Comparison of ENCODE assay signal across 23 mouse cellular contexts in genomic region chr9:30880553-30880952, GRCm38 (mm10). TPM values are rescaled to one million over a fixed set of nuclear protein-coding genes. Genes with fewer than 3 reads are reported as not detected.
A peak's percentile ranks its signal among the peaks of the same experiment; 100 is the strongest.
DNase-seq lines count a peak whose midpoint lies in the region; ATAC-seq and TF ChIP-seq lines count a peak whose summit lies in the region.
"Had no signal": no experiment of that assay in that cellular context is flagged by ENCODE, and none has a peak within 500 bp of the region (broad histone marks: within the 10 kb centered on the region; RNA-seq: fewer than 3 reads in every experiment).

No protein-coding gene starts in this region.

- no peak overlapping the region for H3K4me3 ChIP-seq in liver, embryonic 11.5 days (ENCODE audit: low read depth, low read length)
- no peak overlapping the region for H3K4me3 ChIP-seq in ES-E14 (ENCODE audit: insufficient read depth in 1 of 2, low read depth in 1 of 2, low read length in 2 of 2, poor library complexity in 1 of 2, severe bottlenecking in 1 of 2)
- H3K4me3 ChIP-seq in liver, embryonic 14.5 days (ENCODE audit: insufficient read depth in 1 of 2, low read depth in 2 of 2, low read length in 2 of 2) = no peak overlapping the region
- H3K4me3 ChIP-seq: embryonic facial prominence, embryonic 10.5 days; erythroblast, embryonic 14.5 days; gastrocnemius, adult 2 months; heart, embryonic 15.5 days; midbrain, embryonic 10.5 days; neural tube, embryonic 12.5 days had no signal

- in situ Hi-C loops in ES-E14 (cut with MboI; ENCODE audit: low sequenced_read_pairs in 2 of 2, unreplicated experiment in 2 of 2) = no loop called here

- no peaks in the 10 kb centered on the region for H3K27me3 ChIP-seq in liver, embryonic 11.5 days (replicated peaks; ENCODE audit: control insufficient read depth, insufficient read depth, low read length)
- H3K27me3 ChIP-seq in liver, embryonic 14.5 days (ENCODE audit: control insufficient read depth, insufficient read depth, low read length) = no peaks in the 10 kb centered on the region
- H3K27me3 ChIP-seq: CH12.LX; heart, embryonic 15.5 days; neural tube, embryonic 12.5 days had no signal

- H3K9ac ChIP-seq in liver, embryonic 11.5 days (ENCODE audit: low read depth, low read length) = no peak overlapping the region
- no peak overlapping the region for H3K9ac ChIP-seq in ES-E14 (ENCODE audit: insufficient read depth, low read depth, low read length, poor library complexity, severe bottlenecking)
- no peak overlapping the region for H3K9ac ChIP-seq in liver, embryonic 14.5 days (replicated peaks)
- H3K9ac ChIP-seq: forebrain, postnatal 0 days; heart, embryonic 15.5 days; neural tube, embryonic 12.5 days had no signal

- no peaks in the 10 kb centered on the region for H3K9me3 ChIP-seq in liver, embryonic 11.5 days (ENCODE audit: control insufficient read depth, low read length)
- no peaks in the 10 kb centered on the region for H3K9me3 ChIP-seq in ES-E14 (ENCODE audit: control insufficient read depth, insufficient read depth, low read depth, low read length)
- H3K9me3 ChIP-seq in liver, embryonic 14.5 days (ENCODE audit: control insufficient read depth, low read length) = no peaks in the 10 kb centered on the region
- H3K9me3 ChIP-seq: embryonic facial prominence, embryonic 10.5 days; heart, embryonic 15.5 days; midbrain, embryonic 10.5 days; neural tube, embryonic 12.5 days had no signal

- no peak for TF ChIP-seq EP300 in liver, embryonic 14.5 days (IDR thresholded peaks at IDR 0.05; ENCODE audit: low read depth)

- no peak for TF ChIP-seq CTCF in liver, embryonic 14.5 days (IDR thresholded peaks at IDR 0.05; ENCODE audit: low read depth)

- H3K36me3 ChIP-seq in liver, embryonic 11.5 days (ENCODE audit: control insufficient read depth, insufficient read depth, low read length) = no peaks in the 10 kb centered on the region
- H3K36me3 ChIP-seq in ES-E14 (ENCODE audit: control insufficient read depth, insufficient read depth, low read length, poor library complexity, severe bottlenecking) = no peaks in the 10 kb centered on the region
- H3K36me3 ChIP-seq in liver, embryonic 14.5 days (replicated peaks; ENCODE audit: control insufficient read depth, insufficient read depth, low read depth) = no peaks in the 10 kb centered on the region
- H3K36me3 ChIP-seq: embryonic facial prominence, embryonic 10.5 days; heart, embryonic 15.5 days; midbrain, embryonic 10.5 days; neural tube, embryonic 12.5 days had no signal

- ATAC-seq in liver, embryonic 11.5 days (replicated peaks; ENCODE audit: low FRiP score) = no peak
- peak; percentile 15; the same call in 1 of the 2 replicates for ATAC-seq in liver, embryonic 14.5 days (ENCODE audit: insufficient read depth)
- no peak for ATAC-seq in frontal cortex, adult (ENCODE audit: low TSS enrichment)
- ATAC-seq: forebrain, postnatal 0 days had no signal

- no peak overlapping the region for H3K4me2 ChIP-seq in liver, embryonic 11.5 days
- H3K4me2 ChIP-seq in liver, embryonic 14.5 days (ENCODE audit: low read depth) = no peak overlapping the region
- H3K4me2 ChIP-seq: heart, embryonic 15.5 days; neural tube, embryonic 12.5 days had no signal

- peak; percentile 8 for DNase-seq in liver
- no peak for DNase-seq in liver, embryonic 11.5 days (ENCODE audit: low spot score)
- peak; percentile 6 for DNase-seq in ES-E14 (ENCODE audit: low read depth, low spot score)
- DNase-seq in liver, embryonic 14.5 days (ENCODE audit: low read depth in 3 of 3, low spot score in 3 of 3) = peak in 1 of 3 experiments; percentile 0
- DNase-seq in urinary bladder, adult 2 months (ENCODE audit: low spot score) = peak; percentile 34
- no peak for DNase-seq in retina, embryonic 14.5 days (ENCODE audit: low spot score)
- no peak for DNase-seq in gastrocnemius, postnatal 25 days
- DNase-seq: adrenal gland, postnatal 25 days; cerebellum, adult 18-20 months; cerebellum, postnatal 36 days; forebrain, postnatal 0 days; gastrocnemius, adult 2 months; heart, adult 18-20 months; kidney, postnatal 4 days; right cerebral cortex, postnatal 25 days had no signal

- WGBS in liver, embryonic 11.5 days = 58% methylated on average over 9 of the region's 9 CpGs
- WGBS in liver, embryonic 14.5 days (ENCODE audit: insufficient replicate concordance) = 54% methylated on average over 8 of the region's 9 CpGs

- H3K4me1 ChIP-seq in liver, embryonic 11.5 days (replicated peaks; ENCODE audit: control insufficient read depth, insufficient read depth, low read length) = no peaks in the 10 kb centered on the region
- peaks cover 0 to 2% of the 10 kb centered on the region in 2 experiments; a peak in 1 of 4 replicates for H3K4me1 ChIP-seq in ES-E14 (ENCODE audit: control insufficient read depth in 2 of 2, insufficient read depth in 2 of 2, low read length in 2 of 2, poor library complexity in 1 of 2)
- no peaks in the 10 kb centered on the region for H3K4me1 ChIP-seq in liver, embryonic 14.5 days (replicated peaks; ENCODE audit: control insufficient read depth in 2 of 2, insufficient read depth in 2 of 2, low read length in 1 of 2)
- H3K4me1 ChIP-seq: embryonic facial prominence, embryonic 10.5 days; midbrain, embryonic 10.5 days; neural tube, embryonic 12.5 days had no signal

- H3K27ac ChIP-seq in liver, embryonic 11.5 days (ENCODE audit: low read depth, low read length) = no peak overlapping the region
- H3K27ac ChIP-seq in ES-E14 (ENCODE audit: insufficient read depth, low read depth, low read length, poor library complexity, severe bottlenecking) = no peak overlapping the region; the same call in 1 of the 2 replicates
- no peak overlapping the region for H3K27ac ChIP-seq in liver, embryonic 14.5 days
- H3K27ac ChIP-seq: embryonic facial prominence, embryonic 10.5 days; gastrocnemius, adult 2 months; heart, embryonic 15.5 days; midbrain, embryonic 10.5 days; neural tube, embryonic 12.5 days had no signal

TF ChIP-seq in ES-E14, 5 proteins besides CTCF, POLR2A, EP300 and RAD21:
- TF ChIP-seq HCFC1 (IDR thresholded peaks at IDR 0.05; ENCODE audit: borderline replicate concordance, insufficient read depth, low read length) (no peak), ZC3H11A (IDR thresholded peaks at IDR 0.05; ENCODE audit: borderline replicate concordance, low read depth, low read length) (no peak), CHD2 (IDR thresholded peaks at IDR 0.05; ENCODE audit: low read depth, low read length) (no peak), ZNF384 (IDR thresholded peaks at IDR 0.05; ENCODE audit: low read depth, low read length) (no peak), MAFK (IDR thresholded peaks at IDR 0.05; ENCODE audit: insufficient read depth, low read depth, low read length) (no peak)

RNA-seq across cellular contexts. Expression of gene Adamts15, which starts 41.7 kb away (rescaled TPM):
- polyA plus RNA-seq in liver, embryonic 11.5 days (2014; fragmentation: Nextera tagmentation; extraction: Ambion mirVana) = 2.5 and 3.0 TPM in 2 replicates
- total RNA-seq in ES-E14 (2012; rRNA removed) = 2.0 and 2.4 TPM in 2 replicates
- 0.29 and 0.38 TPM in 2 replicates for polyA plus RNA-seq in liver, embryonic 14.5 days (2012; rRNA removed)
- 0.33 and 0.49 TPM in 2 replicates for polyA plus RNA-seq in liver, embryonic 14.5 days (2014; fragmentation: Nextera tagmentation; extraction: Ambion mirVana)
- 3.5 and 4.5 TPM in 2 replicates for polyA plus RNA-seq in urinary bladder, adult 2 months (2012; rRNA removed)
- 1 to 10 TPM; 2.3 to 2.4 TPM for total RNA-seq in gastrocnemius, postnatal 25 days (2021)
- total RNA-seq: CH12.LX; monocyte, adult 5-6 weeks had no signal
- polyA plus RNA-seq: erythroblast, embryonic 14.5 days had no signal

Comparison
In these comparisons a context has a peak if more than half of its experiments do, and no peak if none do; other contexts are left out.
1. DNase-seq: peak in liver (single experiment), ES-E14 (single experiment) and urinary bladder, adult 2 months (single experiment); none in liver, embryonic 11.5 days (single experiment), retina, embryonic 14.5 days (single experiment) and gastrocnemius, postnatal 25 days (single experiment).